Mouse (Mus musculus) limb, embryonic 10.5 days (tissue): ENCODE measurements around the gene Gm21060. TPM values are rescaled to one million over a fixed set of nuclear protein-coding genes. Genes with fewer than 3 reads are reported as not detected.
"Not testable (repeated sequence)": the region's sequence is repeated elsewhere in the genome, so short reads cannot be mapped to it uniquely, and the experiment has no call there.

Experiments
- DNase-seq: peaks from one replicate; pipeline ENCODE4 v3.0.0-alpha.2; 2017; ENCODE audit warnings: low spot score
- H3K27ac ChIP-seq: fragments of 300-500 bp; sonication (generic); 2 replicates; pipeline ENCODE4 v1.5.1; 2016; ENCODE audit warnings: mild to moderate bottlenecking
- H3K27me3 ChIP-seq: fragments of 300-500 bp; sonication (generic); 2 replicates; pipeline ENCODE4 v1.6.1; 2016; ENCODE audit warnings: low read depth, mild to moderate bottlenecking; ENCODE audit not compliant: poor library complexity, severe bottlenecking
- H3K36me3 ChIP-seq: fragments of 300-500 bp; sonication (generic); 2 replicates; pipeline ENCODE4 v1.6.1; 2016; ENCODE audit warnings: mild to moderate bottlenecking, moderate library complexity
- H3K4me1 ChIP-seq: fragments of 300-500 bp; sonication (generic); 2 replicates; pipeline ENCODE4 v1.6.1; 2016
- H3K4me3 ChIP-seq: fragments of 300-500 bp; sonication (generic); 2 replicates; pipeline ENCODE4 v1.5.1; 2016; ENCODE audit warnings: mild to moderate bottlenecking, moderate library complexity
- H3K9me3 ChIP-seq: fragments of 300-500 bp; sonication (generic); replicated peaks from 2 replicates; pipeline ENCODE4 v1.6.1; 2016; ENCODE audit warnings: mild to moderate bottlenecking
- WGBS: fragments of 180-500 bp; shearing (Covaris S2); methylation state at CpG from one replicate; pipeline ENCODE4 v1.1.7; 2016; 5-methylcytosine and 5-hydroxymethylcytosine counted together
- polyA plus RNA-seq: library from polyadenylated mRNA; unstranded; fragments of >200 nt; fragmentation: Nextera tagmentation; extraction: Ambion mirVana; gene quantifications from 2 replicates; pipeline ENCODE4 v1.2.1, GENCODE M21; 2016

Gm21060 gene
- polyA plus RNA-seq, 1 experiment from 2014 or later: not detected

DNA sequence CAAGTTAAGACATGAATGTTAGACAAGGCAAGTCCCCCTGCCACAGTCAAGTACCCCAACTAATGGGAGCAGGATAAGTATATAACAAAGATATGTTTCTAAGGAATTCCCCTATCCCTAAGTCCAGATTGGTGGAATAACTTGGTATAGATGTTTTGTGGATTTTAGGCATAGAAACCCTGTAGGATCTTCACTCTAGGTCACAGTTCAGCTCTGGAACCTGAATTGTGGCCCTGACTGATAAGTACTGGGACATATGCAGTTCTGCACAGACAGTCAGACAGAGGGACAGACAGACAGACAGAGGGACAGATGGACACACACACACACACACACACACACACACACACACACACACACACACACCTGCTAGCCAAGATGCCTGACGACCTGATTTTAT lies 32.6 kb downstream of the Gm21060 start:
- WGBS: 91% methylated on average over 1 of the region's 1 CpGs
- Histone ChIP-seq H3K9me3 (no peaks in the 10 kb centered on the region), H3K4me3 (no peak overlapping the region), H3K36me3 (no peaks in the 10 kb centered on the region), H3K27ac (no peak overlapping the region), H3K4me1 (no peaks in the 10 kb centered on the region), H3K27me3 (0 out of 2 replicates have a peak, but pooled peaks cover 4% of the 10 kb centered on the region)
- DNase-seq: peak; percentile 59

DNA sequence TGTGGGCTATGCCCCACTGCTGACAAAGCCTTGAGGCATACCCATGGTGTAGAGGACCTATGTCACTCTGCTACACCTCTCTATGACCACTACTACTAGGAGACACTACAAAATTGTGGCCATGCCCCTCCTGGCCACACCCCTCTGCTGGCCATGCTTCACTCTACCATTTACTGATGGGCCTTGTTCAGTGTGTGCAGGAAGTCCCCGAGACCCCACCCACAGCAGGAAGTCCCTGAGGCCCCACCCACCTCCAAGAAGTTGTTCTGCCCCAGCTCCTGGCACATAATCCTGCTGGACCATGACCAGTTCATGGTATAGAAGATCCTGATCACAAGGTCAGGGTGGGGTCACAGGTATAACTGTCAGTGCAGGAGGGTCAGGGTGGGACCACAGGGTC lies 35.6 kb downstream of the Gm21060 start:
- WGBS: 68% methylated on average over 1 of the region's 1 CpGs
- Histone ChIP-seq H3K27me3 (no peaks in the 10 kb centered on the region), H3K36me3 (no peaks in the 10 kb centered on the region), H3K9me3 (no peaks in the 10 kb centered on the region), H3K4me1 (no peaks in the 10 kb centered on the region), H3K27ac (no peak overlapping the region), H3K4me3 (no peak overlapping the region)
- no peak for DNase-seq

DNA sequence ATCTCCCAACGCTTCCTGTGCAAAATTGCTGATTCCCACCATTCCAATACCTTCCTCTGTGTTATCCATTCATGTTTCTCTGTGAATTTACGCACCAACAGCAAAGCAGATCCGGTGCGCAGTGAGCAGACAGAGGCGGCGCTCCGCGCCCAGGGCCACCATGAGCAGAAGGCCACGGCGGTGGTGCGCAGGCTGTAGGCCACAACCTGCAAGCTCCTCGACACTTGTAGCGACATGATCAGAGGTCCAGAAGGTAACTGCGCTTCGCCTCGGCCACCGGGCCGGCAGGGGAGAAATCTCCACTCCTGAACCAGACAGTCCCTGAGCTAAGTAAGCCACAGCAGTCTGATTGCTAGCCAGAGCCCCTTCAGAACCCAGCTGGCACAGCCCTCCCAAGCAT lies 39.1 kb downstream of the Gm21060 start:
- Histone ChIP-seq H3K27me3 (no peaks in the 10 kb centered on the region), H3K4me3 (no peak overlapping the region), H3K36me3 (no peaks in the 10 kb centered on the region), H3K9me3 (no peaks in the 10 kb centered on the region), H3K4me1 (no peaks in the 10 kb centered on the region), H3K27ac (no peak overlapping the region)
- no peak for DNase-seq
- 94% methylated on average over 18 of the region's 18 CpGs for WGBS

DNA sequence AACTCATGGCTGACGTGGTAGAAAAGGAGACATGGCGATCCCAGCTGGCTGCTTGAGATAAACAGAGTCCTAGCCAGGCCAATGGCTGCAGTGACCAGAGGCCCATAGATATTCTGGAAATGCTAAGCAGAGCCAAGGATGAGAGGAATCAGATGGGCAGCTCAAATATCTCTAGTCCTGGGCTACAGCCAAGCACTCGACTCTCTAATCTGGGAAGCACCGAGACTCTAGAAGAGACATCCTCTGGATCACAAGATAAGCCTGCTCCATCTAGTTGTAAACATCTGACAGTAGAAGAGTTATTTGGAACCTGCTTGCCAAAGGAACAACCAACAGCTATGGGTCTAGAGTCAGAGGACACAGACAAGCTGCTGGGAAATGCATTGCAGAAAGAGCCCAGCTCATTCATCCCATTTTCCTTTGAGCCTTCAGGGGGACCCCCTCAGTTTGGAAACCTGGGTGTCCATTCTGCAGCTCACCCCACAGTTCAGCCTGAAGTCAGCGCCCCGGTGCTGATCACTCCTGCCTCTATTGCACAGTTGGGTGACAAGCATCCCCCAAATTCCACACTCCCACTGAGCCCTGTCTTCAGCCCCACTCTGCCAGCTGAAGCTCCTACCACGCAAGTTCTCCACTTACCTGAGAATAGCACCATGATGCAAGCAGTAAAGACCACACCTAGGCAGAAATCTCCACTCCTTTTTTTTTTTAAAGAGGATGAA lies 40.5 kb downstream of the Gm21060 start:
- H3K27ac ChIP-seq: no peak overlapping the region
- H3K9me3 ChIP-seq: no peaks in the 10 kb centered on the region
- no peaks in the 10 kb centered on the region for H3K27me3 ChIP-seq
- WGBS: 91% methylated on average over 7 of the region's 7 CpGs
- H3K4me1 ChIP-seq: no peaks in the 10 kb centered on the region
- H3K4me3 ChIP-seq: no peak overlapping the region
- DNase-seq: no peak
- H3K36me3 ChIP-seq: no peaks in the 10 kb centered on the region

DNA sequence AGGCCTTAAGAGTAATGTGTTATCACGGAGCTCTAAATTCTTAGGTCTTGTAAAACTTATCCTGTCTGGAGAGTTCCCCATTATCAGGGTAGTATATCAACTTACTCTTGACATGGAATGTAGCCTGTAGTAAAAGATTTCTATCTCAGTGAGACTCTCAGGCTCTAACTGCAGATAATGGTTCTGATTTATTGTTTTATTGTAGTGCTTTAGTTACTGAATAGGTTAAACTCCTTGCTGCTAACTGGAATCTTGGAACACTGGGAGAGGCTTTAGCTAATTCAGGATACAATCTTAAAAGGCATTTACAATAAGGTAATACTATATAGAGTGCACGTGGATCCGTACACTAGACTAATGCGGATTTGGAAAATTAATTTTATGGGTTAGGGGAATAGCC lies 49.5 kb downstream of the Gm21060 start:
- H3K27me3 ChIP-seq, H3K4me1 ChIP-seq, H3K4me3 ChIP-seq, H3K9me3 ChIP-seq, H3K27ac ChIP-seq, DNase-seq, H3K36me3 ChIP-seq: not testable (repeated sequence)
- 76% methylated on average over 4 of the region's 4 CpGs for WGBS

Other genes starting within 250 kb of the Gm21060 start
- gene Zfp950, start 156.2 kb downstream of the Gm21060 start, polyA plus RNA-seq: 22.5 and 37.3 TPM in 2 replicates
- gene Gm7102, start 120.8 kb downstream of the Gm21060 start, polyA plus RNA-seq: 0.13 and 0.14 TPM in 2 replicates
- not detected in 2 replicates for gene Gm6020, start 113.2 kb downstream of the Gm21060 start, polyA plus RNA-seq
- gene Csf2ra, start 68.6 kb downstream of the Gm21060 start, polyA plus RNA-seq: 10.6 and 20.2 TPM in 2 replicates